Mouse (Mus musculus) hindbrain, embryonic 15.5 days (tissue): ENCODE measurements at regions not wholly inside any gene's neighbourhood (a gene's known extent, or its start where the extent isn't known, plus 50 kb on each side); places are given as distances from the start of the nearest gene placed in this dataset.

ENCODE experiments used
- ATAC-seq: fragments of 200-750 bp; cut with Nextera tagmentation; 2 replicates; pipeline ENCODE4 v1.8.0; 2017; ENCODE audit warnings: low read depth, moderate number of reproducible peaks, moderate TSS enrichment; ENCODE audit not compliant: low FRiP score
- H3K27ac ChIP-seq: fragments of 300-500 bp; sonication (generic); replicated peaks from 2 replicates; pipeline ENCODE4 v1.5.1; 2015; ENCODE audit warnings: mild to moderate bottlenecking, inconsistent platforms
- H3K27me3 ChIP-seq: fragments of 300-500 bp; sonication (generic); 2 replicates; pipeline ENCODE4 v1.6.1; 2015; ENCODE audit warnings: control low read depth, inconsistent platforms
- H3K36me3 ChIP-seq: fragments of 300-500 bp; sonication (generic); 2 replicates; pipeline ENCODE4 v1.6.1; 2015; ENCODE audit warnings: control low read depth, inconsistent platforms
- H3K4me1 ChIP-seq: fragments of 300-500 bp; sonication (generic); replicated peaks from 2 replicates; pipeline ENCODE4 v1.6.1; 2015; ENCODE audit warnings: control low read depth, inconsistent platforms
- H3K4me2 ChIP-seq: fragments of 300-500 bp; sonication (generic); 2 replicates; pipeline ENCODE4 v1.6.1; 2015; ENCODE audit warnings: moderate library complexity, mild to moderate bottlenecking, inconsistent platforms
- H3K4me3 ChIP-seq: fragments of 300-500 bp; sonication (generic); 2 replicates; pipeline ENCODE4 v1.5.1; 2015; ENCODE audit warnings: mild to moderate bottlenecking, inconsistent platforms
- H3K9ac ChIP-seq: fragments of 300-500 bp; sonication (generic); 2 replicates; pipeline ENCODE4 v1.6.1; 2015; ENCODE audit warnings: inconsistent platforms
- H3K9me3 ChIP-seq: fragments of 300-500 bp; sonication (generic); 2 replicates; pipeline ENCODE4 v1.6.1; 2016; ENCODE audit warnings: control low read depth, inconsistent platforms
- WGBS: fragments of 180-500 bp; shearing (Covaris S2); methylation state at CpG from one replicate; pipeline ENCODE4 v1.1.7; 2015; 5-methylcytosine and 5-hydroxymethylcytosine counted together

DNA sequence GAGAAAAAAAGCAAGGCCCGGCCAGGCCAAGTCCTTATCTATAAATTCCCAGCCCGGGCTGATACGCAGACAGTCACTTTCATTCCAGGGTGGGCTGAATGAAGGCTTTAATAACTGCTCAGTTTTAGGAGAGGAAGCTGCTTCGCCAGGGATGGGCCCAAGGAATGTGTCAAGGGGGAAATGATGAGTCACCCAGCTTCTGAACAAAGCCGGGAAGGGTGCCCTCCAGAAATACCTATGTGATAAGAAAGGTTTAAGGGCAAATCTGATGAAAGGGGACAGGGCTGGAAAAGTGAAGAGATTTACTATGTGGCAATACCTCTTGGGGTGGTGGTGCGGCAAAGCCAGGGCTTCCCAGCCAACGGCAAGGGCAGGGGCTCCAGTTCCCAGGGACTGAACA is 145.6 kb downstream of the Samd5 start:
- no peaks in the 10 kb centered on the region for H3K27me3 ChIP-seq
- no peaks in the 10 kb centered on the region for H3K36me3 ChIP-seq
- 67% methylated on average over 7 of the region's 7 CpGs for WGBS
- H3K27ac ChIP-seq = no peak overlapping the region
- H3K4me2 ChIP-seq = no peak overlapping the region
- ATAC-seq = no peak
- H3K4me3 ChIP-seq = no peak overlapping the region
- H3K4me1 ChIP-seq = no peaks in the 10 kb centered on the region
- H3K9me3 ChIP-seq = no peaks in the 10 kb centered on the region
- H3K9ac ChIP-seq = no peak overlapping the region

DNA sequence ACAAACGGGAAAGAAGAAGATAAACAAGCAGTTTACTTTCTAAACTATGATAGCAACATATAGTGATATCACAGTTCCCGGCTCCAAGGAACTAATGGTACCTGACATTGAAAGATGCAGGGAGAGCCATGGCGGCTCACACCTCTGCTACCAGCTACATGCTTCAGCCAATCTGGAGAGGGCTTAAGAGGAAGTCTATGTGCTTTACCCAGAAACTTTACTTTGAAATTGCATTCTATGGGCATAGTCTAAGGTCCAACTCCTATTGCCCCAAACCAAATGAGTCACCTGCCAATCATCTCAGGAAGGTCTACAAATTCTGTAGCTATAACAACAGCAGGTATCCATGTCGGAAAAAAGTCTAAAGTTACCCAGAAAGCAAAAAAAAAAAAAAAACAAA is 146.9 kb downstream of the Samd5 start:
- Histone ChIP-seq H3K4me3 (no peak overlapping the region), H3K9ac (no peak overlapping the region), H3K4me1 (no peaks in the 10 kb centered on the region), H3K27me3 (no peaks in the 10 kb centered on the region), H3K36me3 (no peaks in the 10 kb centered on the region), H3K27ac (no peak overlapping the region), H3K9me3 (no peaks in the 10 kb centered on the region), H3K4me2 (no peak overlapping the region)
- ATAC-seq = no peak
- 82% methylated on average over 4 of the region's 4 CpGs for WGBS

DNA sequence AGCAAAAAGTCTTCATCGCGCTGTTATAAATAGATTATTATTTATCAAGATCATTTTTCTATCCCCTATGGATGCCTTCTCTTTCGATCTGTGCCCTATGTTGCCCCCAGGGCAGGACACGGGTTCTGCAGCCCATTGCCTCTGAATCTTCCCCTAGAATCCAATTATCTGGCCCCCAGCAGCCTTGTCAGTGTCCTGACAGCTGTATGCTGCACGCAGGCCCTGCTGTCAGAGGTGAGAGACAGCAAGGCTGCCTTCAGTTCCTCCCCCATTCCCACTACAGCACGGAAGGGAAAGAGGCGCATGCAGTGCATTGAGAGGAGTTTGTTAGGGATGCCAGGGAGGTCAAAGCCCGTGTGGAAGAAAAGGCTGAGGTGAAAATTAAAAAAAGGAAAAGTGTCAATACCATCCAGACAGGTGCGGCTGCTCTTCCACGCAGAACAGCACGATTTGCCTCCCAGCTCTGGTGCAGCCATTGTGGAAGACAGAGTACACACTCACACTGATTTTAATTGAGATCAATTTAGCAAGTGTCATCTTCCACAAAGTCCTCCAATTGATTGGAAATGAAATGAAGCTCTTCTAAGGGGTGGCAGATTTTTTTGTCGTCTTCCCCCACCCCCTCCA is 165.1 kb downstream of the Samd5 start:
- H3K4me3 ChIP-seq = no peak overlapping the region
- H3K36me3 ChIP-seq = no peaks in the 10 kb centered on the region
- 0 out of 2 replicates have a peak overlapping the region, but pooled peaks have one; percentile 5 for H3K4me2 ChIP-seq
- H3K4me1 ChIP-seq = peaks cover 11% of the 10 kb centered on the region
- 35% methylated on average over 12 of the region's 12 CpGs for WGBS
- H3K27me3 ChIP-seq = no peaks in the 10 kb centered on the region
- H3K27ac ChIP-seq = no peak overlapping the region
- no peaks in the 10 kb centered on the region for H3K9me3 ChIP-seq
- peak; percentile 71; the same call in 1 of the 2 replicates for ATAC-seq
- H3K9ac ChIP-seq = no peak overlapping the region

DNA sequence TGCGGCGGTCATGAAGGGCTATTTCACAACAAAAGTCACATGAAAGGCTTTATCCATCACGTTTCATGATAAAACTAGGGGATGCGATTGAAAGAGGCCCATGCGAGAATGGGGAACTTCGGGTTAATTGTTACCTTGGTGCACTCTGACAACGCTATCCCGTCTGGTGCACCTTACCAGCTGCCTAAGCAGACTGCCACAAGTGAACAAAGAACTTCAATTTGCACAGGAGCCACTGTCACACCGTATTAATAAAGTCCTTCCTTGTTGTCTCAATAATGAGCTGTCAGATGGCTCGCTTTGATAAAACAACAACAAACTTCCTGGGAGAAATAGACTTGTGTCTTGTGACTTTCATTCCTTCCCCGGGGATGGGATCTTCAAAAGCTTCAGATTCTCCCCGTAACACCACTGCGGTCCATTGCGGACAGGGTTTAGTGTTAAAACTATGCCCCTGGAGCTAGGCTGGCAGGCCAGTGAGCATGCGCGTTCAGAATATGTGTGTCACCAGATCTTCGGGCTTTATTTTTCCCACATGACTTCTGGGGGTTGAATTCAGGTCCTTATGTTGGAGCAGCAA is 165.8 kb downstream of the Samd5 start:
- H3K9me3 ChIP-seq = no peaks in the 10 kb centered on the region
- H3K4me1 ChIP-seq = peaks cover 11% of the 10 kb centered on the region
- H3K4me3 ChIP-seq = no peak overlapping the region
- ATAC-seq = 0 out of 2 replicates have a peak, but pooled peaks have one; percentile 17
- no peak overlapping the region for H3K4me2 ChIP-seq
- no peak overlapping the region for H3K27ac ChIP-seq
- 59% methylated on average over 17 of the region's 17 CpGs for WGBS
- no peak overlapping the region for H3K9ac ChIP-seq
- no peaks in the 10 kb centered on the region for H3K36me3 ChIP-seq
- H3K27me3 ChIP-seq = no peaks in the 10 kb centered on the region

DNA sequence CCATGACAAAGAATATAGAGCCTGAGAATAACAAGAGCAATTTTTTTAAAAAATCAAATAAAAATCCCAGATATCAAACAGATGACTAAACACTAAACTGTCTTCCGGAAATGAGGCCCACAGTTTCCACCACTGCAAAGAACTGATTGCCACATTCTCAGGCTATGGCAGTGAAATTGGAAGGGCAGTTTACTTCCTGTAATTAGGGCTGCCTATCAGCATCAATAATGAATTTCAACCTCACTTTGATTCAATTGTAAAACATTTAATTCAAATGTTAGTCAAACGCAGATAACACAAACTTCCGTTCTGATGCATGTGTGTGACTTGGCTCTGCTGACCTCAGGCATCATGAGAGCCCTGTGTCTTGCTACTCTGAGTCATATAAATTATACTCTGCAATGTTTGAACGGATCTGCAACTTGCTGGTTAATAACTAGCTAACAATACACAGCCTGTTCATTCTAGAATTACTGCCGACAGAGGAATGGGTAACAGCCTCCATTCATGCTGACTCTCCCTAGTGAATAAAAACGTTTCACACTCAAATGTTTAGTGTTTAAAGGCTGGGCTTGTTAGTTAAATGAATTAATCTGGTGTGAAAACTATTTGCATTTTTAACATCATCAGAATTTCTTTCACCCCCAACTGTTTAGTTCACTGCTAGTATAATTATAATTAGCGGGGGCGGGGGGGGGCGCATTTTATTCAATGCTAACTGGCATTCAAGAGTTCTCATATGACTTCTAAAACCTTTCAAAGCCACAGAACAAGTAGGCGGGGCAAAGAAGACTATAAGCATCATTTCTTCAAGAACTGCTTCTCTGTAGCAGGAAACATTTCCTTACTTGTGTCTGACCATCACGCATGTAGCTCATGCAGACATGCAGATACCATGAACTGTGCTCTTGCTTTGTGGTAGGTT is 171.2 kb downstream of the Samd5 start:
- H3K9me3 ChIP-seq = no peaks in the 10 kb centered on the region
- no peak overlapping the region for H3K4me2 ChIP-seq
- ATAC-seq = no peak
- 0 out of 2 replicates have a peak, but pooled peaks cover 4% of the 10 kb centered on the region for H3K4me1 ChIP-seq
- no peak overlapping the region for H3K9ac ChIP-seq
- no peak overlapping the region for H3K27ac ChIP-seq
- H3K36me3 ChIP-seq = no peaks in the 10 kb centered on the region
- no peaks in the 10 kb centered on the region for H3K27me3 ChIP-seq
- no peak overlapping the region for H3K4me3 ChIP-seq
- WGBS = 57% methylated on average over 11 of the region's 11 CpGs

DNA sequence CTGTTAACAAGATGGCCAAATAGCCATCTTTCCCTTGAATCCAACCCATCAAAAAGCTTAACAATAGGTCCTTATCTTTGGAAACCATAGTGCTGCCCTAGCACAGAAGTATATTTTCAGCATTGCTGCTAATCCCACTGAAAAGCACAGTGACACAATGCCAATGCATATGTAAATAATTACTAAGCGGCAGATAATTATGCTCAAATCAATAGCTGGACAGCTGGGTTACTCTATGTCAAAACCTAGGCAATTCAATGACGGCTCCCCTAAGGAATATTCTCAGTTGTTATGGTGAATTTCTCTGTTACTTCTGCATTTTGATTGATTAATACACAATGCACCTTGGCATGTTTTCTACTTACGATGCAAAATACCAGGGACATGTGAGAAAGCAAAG is 176.5 kb downstream of the Samd5 start:
- H3K4me2 ChIP-seq = no peak overlapping the region
- H3K36me3 ChIP-seq = no peaks in the 10 kb centered on the region
- ATAC-seq = peak; percentile 15; the same call in 1 of the 2 replicates
- no peaks in the 10 kb centered on the region for H3K9me3 ChIP-seq
- H3K27ac ChIP-seq = no peak overlapping the region
- 35% methylated on average over 3 of the region's 3 CpGs for WGBS
- H3K9ac ChIP-seq = no peak overlapping the region
- H3K4me1 ChIP-seq = 0 out of 2 replicates have a peak, but pooled peaks cover 14% of the 10 kb centered on the region
- no peak overlapping the region for H3K4me3 ChIP-seq
- no peaks in the 10 kb centered on the region for H3K27me3 ChIP-seq

DNA sequence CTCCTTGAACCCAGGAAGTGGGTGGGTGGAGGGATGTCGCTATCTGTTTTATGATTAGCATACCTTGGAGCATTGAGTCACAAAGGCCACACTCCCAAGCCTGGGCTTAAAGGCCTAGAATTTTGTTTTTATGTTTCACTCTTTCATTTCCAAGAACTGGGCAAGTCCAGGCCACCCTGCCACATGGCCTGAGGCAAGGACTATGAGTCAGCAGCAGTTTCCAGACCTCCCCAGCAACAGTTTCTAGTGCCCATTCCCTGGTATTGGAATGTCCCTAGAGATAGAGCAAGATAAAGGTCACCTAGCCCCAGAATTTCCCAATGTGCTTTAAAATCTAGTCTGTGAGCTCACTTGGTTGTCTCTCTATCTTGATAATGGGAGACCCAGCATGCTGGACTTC is 178.0 kb downstream of the Samd5 start:
- Histone ChIP-seq H3K4me3 (no peak overlapping the region), H3K27ac (no peak overlapping the region), H3K4me1 (0 out of 2 replicates have a peak, but pooled peaks cover 14% of the 10 kb centered on the region), H3K9me3 (no peaks in the 10 kb centered on the region), H3K4me2 (no peak overlapping the region), H3K27me3 (no peaks in the 10 kb centered on the region), H3K9ac (no peak overlapping the region), H3K36me3 (no peaks in the 10 kb centered on the region)
- 83% methylated on average over 1 of the region's 1 CpGs for WGBS
- no peak for ATAC-seq

DNA sequence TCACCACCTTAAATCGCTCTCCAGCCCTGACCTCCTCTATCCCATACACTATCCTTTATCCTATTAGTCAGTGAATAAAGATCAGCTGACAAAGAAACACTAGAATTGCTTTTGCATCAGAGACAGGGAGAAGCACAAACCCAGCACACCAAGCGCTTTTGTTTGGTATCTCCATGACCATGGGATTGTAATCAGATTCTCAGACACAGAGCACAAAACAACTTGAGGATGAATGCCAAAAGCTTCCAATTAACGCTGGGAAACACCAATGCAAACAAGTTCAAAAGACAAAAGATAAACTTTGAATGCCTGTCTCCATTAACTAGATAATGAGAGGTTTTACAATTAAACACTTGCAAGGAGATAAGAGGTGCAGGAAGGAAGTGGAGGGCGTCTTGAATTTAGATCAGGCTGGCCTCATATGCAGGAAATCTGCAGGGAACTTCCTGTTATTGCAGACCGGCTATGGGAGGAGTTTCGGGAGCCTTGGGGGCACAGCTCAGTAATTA is 179.8 kb downstream of the Samd5 start:
- Histone ChIP-seq H3K36me3 (no peaks in the 10 kb centered on the region), H3K9me3 (no peaks in the 10 kb centered on the region), H3K4me2 (no peak overlapping the region), H3K27ac (no peak overlapping the region), H3K27me3 (no peaks in the 10 kb centered on the region), H3K4me1 (0 out of 2 replicates have a peak, but pooled peaks cover 14% of the 10 kb centered on the region), H3K9ac (no peak overlapping the region), H3K4me3 (no peak overlapping the region)
- WGBS = 27% methylated on average over 6 of the region's 6 CpGs
- no peak for ATAC-seq

DNA sequence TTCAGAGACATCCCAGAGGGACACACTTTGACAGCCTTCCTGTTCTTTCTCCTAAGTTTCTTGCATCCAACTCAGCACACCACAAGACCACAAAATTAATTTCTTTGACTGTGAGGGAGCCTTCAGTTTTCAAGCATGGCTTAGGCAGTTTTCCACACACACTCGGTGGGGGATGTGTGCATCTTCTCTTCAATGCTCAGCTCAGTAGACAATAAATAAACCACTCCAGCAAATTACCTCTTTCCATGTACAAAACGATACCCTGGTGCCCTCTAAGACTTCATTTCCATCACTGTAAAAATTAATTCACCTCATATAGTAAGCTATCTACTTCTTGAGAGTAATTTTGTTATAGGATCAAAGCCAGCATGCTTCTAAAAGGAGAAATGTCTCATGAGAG is 184.6 kb downstream of the Samd5 start:
- Histone ChIP-seq H3K36me3 (no peaks in the 10 kb centered on the region), H3K9me3 (no peaks in the 10 kb centered on the region), H3K4me1 (0 out of 2 replicates have a peak, but pooled peaks cover 5% of the 10 kb centered on the region), H3K9ac (no peak overlapping the region), H3K27me3 (no peaks in the 10 kb centered on the region), H3K4me3 (no peak overlapping the region), H3K4me2 (no peak overlapping the region), H3K27ac (no peak overlapping the region)
- ATAC-seq = no peak
- 71% methylated on average over 2 of the region's 2 CpGs for WGBS

DNA sequence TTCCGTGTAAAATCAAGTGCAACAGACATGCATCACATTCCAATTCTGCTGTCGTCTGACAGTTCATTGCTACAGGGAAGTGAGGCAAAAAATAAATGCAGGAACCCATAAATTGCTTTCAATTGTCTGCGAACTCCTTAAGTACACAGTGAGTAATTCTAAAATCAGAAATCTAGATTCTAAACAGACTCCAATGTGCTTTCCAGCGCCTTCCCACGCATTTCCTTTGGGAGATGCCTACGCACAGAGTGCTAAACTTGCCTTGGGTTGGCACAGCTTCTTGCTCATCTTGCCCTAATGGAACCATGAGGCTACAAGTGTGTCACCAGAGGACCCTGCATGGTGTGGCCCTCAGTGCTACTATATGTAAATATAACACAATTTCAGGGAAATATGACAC is 212.6 kb downstream of the Samd5 start:
- Histone ChIP-seq H3K4me2 (no peak overlapping the region), H3K4me1 (0 out of 2 replicates have a peak, but pooled peaks cover 8% of the 10 kb centered on the region), H3K27me3 (no peaks in the 10 kb centered on the region), H3K4me3 (no peak overlapping the region), H3K9me3 (no peaks in the 10 kb centered on the region), H3K36me3 (no peaks in the 10 kb centered on the region), H3K27ac (no peak overlapping the region), H3K9ac (no peak overlapping the region)
- no peak for ATAC-seq
- 74% methylated on average over 6 of the region's 6 CpGs for WGBS

DNA sequence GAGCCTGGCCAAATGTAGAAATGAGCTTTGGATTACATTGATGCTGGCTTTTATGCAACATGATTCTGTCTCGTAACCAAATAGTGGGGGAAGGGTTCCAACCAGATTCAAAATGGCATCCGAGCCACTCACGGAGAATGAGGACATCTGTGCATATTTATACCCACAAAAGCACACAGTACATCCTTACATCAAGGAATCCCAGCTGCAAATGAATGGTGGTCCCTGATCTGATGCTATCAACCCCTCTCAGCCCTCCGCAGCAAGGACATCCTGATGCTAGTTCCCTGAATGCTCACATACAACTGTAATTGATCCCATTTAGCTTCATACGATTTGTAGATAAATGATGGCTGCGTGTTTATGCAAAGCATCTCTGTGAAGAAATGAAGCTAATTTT is 215.9 kb downstream of the Samd5 start:
- no peak overlapping the region for H3K4me3 ChIP-seq
- H3K9me3 ChIP-seq = no peaks in the 10 kb centered on the region
- H3K9ac ChIP-seq = no peak overlapping the region
- ATAC-seq = no peak
- H3K27ac ChIP-seq = no peak overlapping the region
- no peaks in the 10 kb centered on the region for H3K36me3 ChIP-seq
- WGBS = 81% methylated on average over 6 of the region's 6 CpGs
- H3K4me2 ChIP-seq = no peak overlapping the region
- no peaks in the 10 kb centered on the region for H3K27me3 ChIP-seq
- H3K4me1 ChIP-seq = 0 out of 2 replicates have a peak, but pooled peaks cover 8% of the 10 kb centered on the region

DNA sequence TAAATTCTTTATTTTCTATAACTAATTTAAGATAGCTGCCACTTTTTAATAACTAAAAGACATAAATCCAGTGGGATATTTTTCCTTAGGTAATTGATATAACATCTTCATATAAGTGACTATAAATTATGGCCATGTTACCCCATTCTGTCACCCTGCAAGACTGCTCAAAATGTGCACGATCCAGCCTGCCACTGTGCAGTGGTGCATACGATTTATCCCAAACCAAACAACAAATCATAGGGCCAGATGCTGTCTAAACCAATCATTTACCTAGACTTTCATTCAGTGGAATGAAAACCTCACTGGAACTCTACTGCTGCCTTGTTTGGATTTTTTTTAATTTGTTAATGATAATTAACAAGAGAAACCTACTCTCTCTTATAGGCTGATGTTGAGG is 216.5 kb downstream of the Samd5 start:
- H3K27ac ChIP-seq = no peak overlapping the region
- H3K9me3 ChIP-seq = no peaks in the 10 kb centered on the region
- H3K27me3 ChIP-seq = no peaks in the 10 kb centered on the region
- no peak overlapping the region for H3K4me2 ChIP-seq
- no peak overlapping the region for H3K4me3 ChIP-seq
- ATAC-seq = no peak
- 56% methylated on average over 2 of the region's 2 CpGs for WGBS
- H3K9ac ChIP-seq = no peak overlapping the region
- no peaks in the 10 kb centered on the region for H3K36me3 ChIP-seq
- 0 out of 2 replicates have a peak, but pooled peaks cover 8% of the 10 kb centered on the region for H3K4me1 ChIP-seq
